Mouse (Mus musculus): Measurements from ENCODE around the gene S100a10. TPM values are rescaled to one million over a fixed set of nuclear protein-coding genes. Genes with fewer than 3 reads are reported as not detected.
A peak's percentile ranks its signal among the peaks of the same experiment; 100 is the strongest.

The S100a10 gene
- polyA plus RNA-seq, 1 experiment = 104 TPM

DNA sequence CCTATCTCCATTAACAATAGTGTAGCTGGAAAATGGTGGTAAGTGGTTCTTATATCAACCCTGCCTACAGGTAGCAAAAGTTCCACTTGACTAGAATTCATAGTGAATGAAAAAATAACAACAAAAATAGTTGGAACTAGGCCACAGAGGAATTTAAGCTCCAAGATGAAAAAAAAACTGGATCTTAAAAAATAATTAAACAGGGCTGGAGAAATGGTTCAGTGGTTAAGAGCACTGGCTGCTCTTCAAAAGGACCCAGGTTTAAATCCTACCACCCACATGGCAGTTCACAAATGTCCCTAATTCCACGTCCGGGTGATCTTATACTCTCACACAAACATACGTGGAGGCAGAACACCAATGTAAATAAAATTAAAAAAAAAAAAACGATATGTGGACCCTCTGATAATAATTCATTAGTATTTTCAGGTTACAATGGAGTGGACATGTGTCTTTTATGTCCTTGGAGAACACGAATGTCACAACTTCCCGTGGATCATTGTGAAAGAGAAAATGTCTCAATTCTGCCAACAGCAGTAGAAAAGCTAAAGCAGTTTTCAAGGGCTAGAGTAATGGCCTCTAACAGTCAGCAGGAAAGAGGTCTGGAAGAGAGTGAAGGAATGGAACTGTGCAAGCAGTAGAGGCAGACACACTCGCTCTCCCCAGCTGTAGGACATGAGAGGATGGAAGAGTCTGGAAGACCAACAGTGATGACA is 42.3 kb upstream of the S100a10 start:
- Histone ChIP-seq H3K4me1 (ENCODE audit: control insufficient read depth, insufficient read depth, low read length) (peaks cover 21% of the 10 kb centered on the region), H3K27ac (ENCODE audit: insufficient read depth, low read depth, low read length) (0 out of 2 replicates have a peak overlapping the region, but pooled peaks have one; percentile 35), H3K4me3 (ENCODE audit: insufficient read depth, low read depth, low read length) (no peak overlapping the region), H3K27me3 (replicated peaks; ENCODE audit: control insufficient read depth, insufficient read depth, low read length) (no peaks in the 10 kb centered on the region), H3K36me3 (ENCODE audit: control insufficient read depth, insufficient read depth, low read length) (no peaks in the 10 kb centered on the region)
- peak; percentile 62 for DNase-seq
- 43% methylated on average over 7 of the region's 7 CpGs for WGBS
- TF ChIP-seq POLR2A (IDR thresholded peaks at IDR 0.05; ENCODE audit: low read depth, low read length) (no peak), CTCF (conservative IDR thresholded peaks at IDR 0.05; ENCODE audit: insufficient read depth, insufficient read length, low read depth, low read length) (no peak)

- TF ChIP-seq POLR2A (IDR thresholded peaks at IDR 0.05; ENCODE audit: low read depth, low read length) (no peak), CTCF (conservative IDR thresholded peaks at IDR 0.05; ENCODE audit: insufficient read depth, insufficient read length, low read depth, low read length) (no peak)
- Histone ChIP-seq H3K4me3 (ENCODE audit: insufficient read depth, low read depth, low read length) (no peak overlapping the region), H3K4me1 (ENCODE audit: control insufficient read depth, insufficient read depth, low read length) (peaks cover 21% of the 10 kb centered on the region), H3K36me3 (ENCODE audit: control insufficient read depth, insufficient read depth, low read length) (no peaks in the 10 kb centered on the region), H3K27ac (ENCODE audit: insufficient read depth, low read depth, low read length) (no peak overlapping the region), H3K27me3 (replicated peaks; ENCODE audit: control insufficient read depth, insufficient read depth, low read length) (no peaks in the 10 kb centered on the region)
- 93% methylated on average over 3 of the region's 3 CpGs for WGBS
- no peak for DNase-seq
These were observed 40.3 kb upstream of the S100a10 start for GRCm38 (mm10) chr3:93514628-93515027.

GRCm38 (mm10) chr3:93517343-93517742 is 37.5 kb upstream of the S100a10 start:
- peaks cover 10% of the 10 kb centered on the region; the same call in 1 of the 2 replicates for H3K4me1 ChIP-seq (ENCODE audit: control insufficient read depth, insufficient read depth, low read length)
- no peak for DNase-seq
- WGBS = 63% methylated on average over 2 of the region's 2 CpGs
- no peaks in the 10 kb centered on the region for H3K36me3 ChIP-seq (ENCODE audit: control insufficient read depth, insufficient read depth, low read length)
- no peak overlapping the region for H3K27ac ChIP-seq (ENCODE audit: insufficient read depth, low read depth, low read length)
- H3K4me3 ChIP-seq (ENCODE audit: insufficient read depth, low read depth, low read length) = no peak overlapping the region
- TF ChIP-seq POLR2A (IDR thresholded peaks at IDR 0.05; ENCODE audit: low read depth, low read length) = no peak
- no peak for TF ChIP-seq CTCF (conservative IDR thresholded peaks at IDR 0.05; ENCODE audit: insufficient read depth, insufficient read length, low read depth, low read length)
- no peaks in the 10 kb centered on the region for H3K27me3 ChIP-seq (replicated peaks; ENCODE audit: control insufficient read depth, insufficient read depth, low read length)

DNA sequence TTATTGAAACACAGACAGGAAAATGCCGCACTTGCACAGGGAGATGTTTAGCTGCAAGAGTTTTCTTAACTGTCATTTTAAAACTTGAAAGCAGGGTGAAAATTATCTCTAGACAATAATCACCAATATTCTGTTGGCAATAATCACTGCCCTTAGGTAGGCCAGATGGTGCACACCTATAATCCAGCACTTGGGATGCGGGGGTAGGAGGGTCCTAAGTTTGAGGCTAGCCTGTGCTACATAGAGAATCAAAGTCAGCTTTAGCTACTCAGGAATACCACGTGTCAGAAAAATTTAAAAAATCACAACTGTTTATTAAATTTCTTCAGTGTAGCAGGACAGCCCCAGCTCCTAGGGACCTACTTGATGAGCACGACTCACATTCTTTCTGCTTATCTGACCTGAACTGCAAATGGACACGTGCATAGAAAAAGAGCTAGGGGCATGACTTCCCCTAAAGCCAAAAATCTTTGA is 35.0 kb upstream of the S100a10 start:
- H3K27me3 ChIP-seq (replicated peaks; ENCODE audit: control insufficient read depth, insufficient read depth, low read length) = no peaks in the 10 kb centered on the region
- H3K27ac ChIP-seq (ENCODE audit: insufficient read depth, low read depth, low read length) = peak overlapping the region; percentile 34; the same call in 1 of the 2 replicates
- no peaks in the 10 kb centered on the region; the same call in 1 of the 2 replicates for H3K36me3 ChIP-seq (ENCODE audit: control insufficient read depth, insufficient read depth, low read length)
- H3K4me3 ChIP-seq (ENCODE audit: insufficient read depth, low read depth, low read length) = peak overlapping the region; percentile 62; the same call in 1 of the 2 replicates
- H3K4me1 ChIP-seq (ENCODE audit: control insufficient read depth, insufficient read depth, low read length) = peaks cover 9% of the 10 kb centered on the region; the same call in 1 of the 2 replicates
- WGBS = 54% methylated on average over 5 of the region's 5 CpGs
- DNase-seq = no peak
- TF ChIP-seq POLR2A (IDR thresholded peaks at IDR 0.05; ENCODE audit: low read depth, low read length) = no peak
- TF ChIP-seq CTCF (conservative IDR thresholded peaks at IDR 0.05; ENCODE audit: insufficient read depth, insufficient read length, low read depth, low read length) = no peak

DNA sequence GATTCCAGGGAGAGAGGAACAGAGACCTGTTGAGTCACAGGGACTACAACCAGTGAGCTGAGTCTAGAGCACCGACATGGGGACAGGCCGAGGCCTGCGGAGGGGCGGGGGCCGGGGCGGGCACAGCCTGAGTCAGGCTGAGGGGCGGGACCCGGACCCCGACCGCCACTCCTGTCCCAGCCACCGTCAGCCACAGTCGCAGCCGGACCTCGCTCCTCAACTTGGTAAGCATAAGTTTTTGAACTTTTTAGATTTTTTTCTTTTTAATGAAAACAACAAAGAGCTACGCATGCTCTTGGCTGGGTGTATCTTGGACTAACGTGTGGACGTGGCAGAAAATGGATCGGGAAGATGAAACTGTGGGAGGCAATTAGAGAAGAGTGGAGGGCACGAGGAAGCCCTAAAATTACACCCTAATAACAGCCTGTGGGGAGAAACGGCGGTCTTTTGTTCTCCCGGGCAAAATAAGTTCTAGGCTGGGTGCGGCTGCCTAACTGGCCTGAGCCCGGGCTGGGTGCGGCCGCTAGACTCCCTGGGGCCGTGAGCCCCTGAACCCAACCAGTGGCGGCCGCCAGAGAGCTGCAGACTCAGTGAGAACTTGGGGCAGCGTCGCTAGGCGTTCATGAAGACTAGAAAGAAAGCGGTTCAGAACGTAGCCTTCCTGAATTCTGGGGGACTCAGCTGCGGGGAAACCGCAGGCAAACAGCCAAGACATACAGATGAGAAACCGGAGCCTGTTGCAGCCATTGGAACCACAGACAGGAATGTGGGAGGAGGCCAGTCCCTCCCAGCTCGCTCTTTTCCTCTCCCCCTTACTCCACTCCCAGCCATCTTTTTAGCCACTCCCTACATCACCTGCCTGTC is 34.3 kb upstream of the S100a10 start, which contains the start of gene S100a11:
Gene S100a11, plus strand, starts transcription at position 159 of the 864 bp plus-strand sequence.
- Histone ChIP-seq H3K36me3 (ENCODE audit: control insufficient read depth, insufficient read depth, low read length) (no peaks in the 10 kb centered on the region; the same call in none of the 2 replicates), H3K4me1 (ENCODE audit: control insufficient read depth, insufficient read depth, low read length) (peaks cover 9% of the 10 kb centered on the region; the same call in 1 of the 2 replicates), H3K27me3 (replicated peaks; ENCODE audit: control insufficient read depth, insufficient read depth, low read length) (no peaks in the 10 kb centered on the region), H3K4me3 (ENCODE audit: insufficient read depth, low read depth, low read length) (peak within 1 kb of the TSS; percentile 62), H3K27ac (ENCODE audit: insufficient read depth, low read depth, low read length) (peak within 1 kb of the TSS; percentile 65)
- under 1% methylated on average over 38 of the region's 38 CpGs for WGBS
- peak; percentile 52 for TF ChIP-seq POLR2A (IDR thresholded peaks at IDR 0.05; ENCODE audit: low read depth, low read length)
- no peak for TF ChIP-seq CTCF (conservative IDR thresholded peaks at IDR 0.05; ENCODE audit: insufficient read depth, insufficient read length, low read depth, low read length)
- peak; percentile 68 for DNase-seq

- no peak for TF ChIP-seq CTCF (conservative IDR thresholded peaks at IDR 0.05; ENCODE audit: insufficient read depth, insufficient read length, low read depth, low read length)
- TF ChIP-seq POLR2A (IDR thresholded peaks at IDR 0.05; ENCODE audit: low read depth, low read length) = no peak
- Histone ChIP-seq H3K4me3 (ENCODE audit: insufficient read depth, low read depth, low read length) (peak overlapping the region; percentile 62), H3K27ac (ENCODE audit: insufficient read depth, low read depth, low read length) (peak overlapping the region; percentile 49; the same call in 1 of the 2 replicates), H3K36me3 (ENCODE audit: control insufficient read depth, insufficient read depth, low read length) (no peaks in the 10 kb centered on the region; the same call in none of the 2 replicates), H3K4me1 (ENCODE audit: control insufficient read depth, insufficient read depth, low read length) (peaks cover 9% of the 10 kb centered on the region; the same call in 1 of the 2 replicates), H3K27me3 (replicated peaks; ENCODE audit: control insufficient read depth, insufficient read depth, low read length) (no peaks in the 10 kb centered on the region)
- 75% methylated on average over 8 of the region's 8 CpGs for WGBS
- DNase-seq = no peak
These were observed 33.3 kb upstream of the S100a10 start for GRCm38 (mm10) chr3:93521462-93522057.
